Mouse (Mus musculus) B cell, adult 67 days (primary cell): ENCODE results near the gene Atp6v0a2. TPM values are rescaled to one million over a fixed set of nuclear protein-coding genes. Genes with fewer than 3 reads are reported as not detected.

Experiments
- total RNA-seq, 2 experiments: library from RNA; stranded (reverse); gene quantifications; 4 replicates each; pipeline ENCODE4 v1.2.4; 2023

Gene Atp6v0a2
- total RNA-seq, result 10 to 100 TPM; 54.6 to 61.2 TPM

DNA sequence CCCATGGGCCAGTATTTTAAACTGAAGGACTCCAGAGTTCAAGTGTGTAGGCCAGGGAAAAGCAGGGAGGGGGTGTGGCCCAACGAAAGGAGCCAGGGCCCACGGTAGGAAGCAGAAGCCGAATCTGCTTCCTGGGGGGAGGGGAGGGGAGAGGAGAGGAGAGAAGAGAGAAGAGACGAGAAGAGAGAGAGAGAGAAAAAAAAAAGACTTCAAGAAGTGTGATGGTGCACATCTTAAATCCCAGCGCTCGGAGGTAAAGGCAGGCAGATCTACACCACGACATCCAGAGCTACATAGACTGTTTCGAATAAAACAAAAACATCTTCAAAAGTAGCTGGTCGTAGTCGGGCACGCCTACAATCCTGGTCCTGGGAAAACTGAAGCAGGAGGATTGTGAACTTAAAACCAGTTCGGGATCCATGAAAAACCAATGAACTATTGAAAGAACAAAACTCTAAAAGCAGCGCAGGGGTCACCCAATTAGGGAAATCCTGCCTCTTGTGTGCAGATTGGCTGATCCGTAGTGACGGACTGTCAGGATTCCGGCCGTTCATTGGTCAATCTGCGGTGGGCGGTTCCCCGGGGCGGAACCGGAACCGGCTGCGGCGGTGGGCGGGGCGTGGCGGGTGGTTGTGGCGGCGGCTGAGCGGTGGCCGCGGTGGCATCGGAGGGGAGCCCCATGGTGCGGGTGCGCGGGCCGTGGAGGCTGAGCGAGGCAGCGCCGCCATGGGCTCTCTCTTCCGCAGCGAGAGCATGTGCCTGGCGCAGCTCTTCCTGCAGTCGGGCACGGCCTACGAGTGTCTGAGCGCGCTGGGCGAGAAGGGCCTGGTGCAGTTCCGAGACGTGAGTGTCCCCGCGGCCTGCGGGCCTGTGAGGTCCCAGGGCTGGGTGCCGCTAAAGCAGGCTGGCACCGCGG is at the start of gene Atp6v0a2:
TSS of gene Atp6v0a2 (plus strand) at position 129 of the 916 bp plus-strand sequence.

DNA sequence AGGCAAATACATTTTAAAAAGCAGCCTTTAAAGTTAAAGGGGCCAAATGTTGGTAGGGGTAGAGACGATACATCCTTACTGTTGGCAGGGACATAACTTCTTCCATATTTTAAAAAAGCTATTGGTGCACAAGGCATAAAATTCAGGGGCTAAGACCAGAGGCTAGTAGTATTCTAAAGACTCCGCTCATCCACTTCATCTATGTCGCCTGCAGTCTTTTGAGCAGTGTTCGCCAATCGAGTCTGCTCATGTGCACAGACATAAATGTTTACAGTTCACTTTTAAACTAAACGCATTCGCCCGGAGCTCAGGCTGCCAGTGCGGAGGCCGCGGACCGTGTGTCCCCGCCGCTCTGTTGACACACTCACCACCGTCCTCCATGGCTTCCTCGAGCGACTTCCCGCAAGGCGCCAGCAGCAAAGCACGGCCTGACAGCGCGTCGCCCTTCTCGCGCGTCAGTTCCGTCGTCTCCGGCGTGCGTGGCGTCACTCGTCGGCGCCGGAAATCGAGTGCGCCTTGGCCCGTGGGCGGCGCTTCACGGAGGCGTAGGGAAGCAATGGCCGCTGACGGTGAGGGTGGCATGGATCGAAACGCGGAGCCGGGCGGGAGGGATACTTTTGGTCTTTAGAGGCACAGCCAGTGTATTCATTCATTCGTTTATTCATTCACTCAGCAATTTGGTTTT is 49.6 kb upstream of the Atp6v0a2 start, which contains the start of the genes Eif2b1 and Gtf2h3:
TSS of gene Eif2b1 (minus strand) at position 499 of the 685 bp plus-strand sequence.
TSS of gene Gtf2h3 (plus strand) at position 508 of the 685 bp plus-strand sequence.

DNA sequence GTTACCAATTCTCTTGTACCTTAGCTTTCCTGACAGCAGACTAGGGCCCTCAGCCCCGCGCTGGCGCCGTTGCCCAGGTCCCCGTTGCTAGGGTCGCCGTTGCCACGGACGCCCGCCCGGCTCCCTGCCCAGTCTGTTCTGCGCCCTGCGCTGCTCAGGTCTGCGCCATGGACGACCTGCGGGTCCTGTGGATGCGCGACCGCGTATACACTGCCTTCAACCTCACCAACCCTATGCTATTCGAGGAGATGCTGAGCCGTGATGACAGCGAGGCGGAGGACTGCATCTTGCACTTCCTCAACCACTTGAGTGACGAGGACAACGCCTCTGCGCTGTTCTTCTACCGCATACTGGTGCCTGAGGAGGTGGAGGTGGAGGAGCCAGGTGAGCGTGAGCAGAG is 96.6 kb downstream of the Atp6v0a2 start, which contains the start of gene Dnah10:
TSS of gene Dnah10 (plus strand) at position 89 of the 400 bp plus-strand sequence.

Other genes starting within 250 kb of the Atp6v0a2 start
- 100 to 1,000 TPM; 222 to 225 TPM for gene Sbno1, start 202.6 kb upstream of the Atp6v0a2 start, total RNA-seq
- gene Kmt5a, start 188.6 kb upstream of the Atp6v0a2 start, total RNA-seq, result 10 to 100 TPM; 59.4 to 60.1 TPM
- 100 to 1,000 TPM; 130 to 175 TPM for gene Rilpl2, start 150.2 kb upstream of the Atp6v0a2 start, total RNA-seq
- 10 to 100 TPM; 18.8 to 21.7 TPM for gene Snrnp35, start 145.4 kb upstream of the Atp6v0a2 start, total RNA-seq
- 1 to 10 TPM; 2.1 to 2.5 TPM for gene Rilpl1, start 97.2 kb upstream of the Atp6v0a2 start, total RNA-seq
- gene Tmed2, start 87.9 kb upstream of the Atp6v0a2 start, total RNA-seq, result 100 to 1,000 TPM; 103 to 111 TPM
- 10 to 100 TPM; 42.3 to 42.4 TPM for gene Ddx55, start 75.7 kb upstream of the Atp6v0a2 start, total RNA-seq
- 10 to 100 TPM; 31.0 to 31.2 TPM for gene Eif2b1, start 49.4 kb upstream of the Atp6v0a2 start, total RNA-seq
- 10 to 100 TPM; 36.4 to 49.6 TPM for gene Gtf2h3, start 49.4 kb upstream of the Atp6v0a2 start, total RNA-seq
- not detected for gene Dnah10, start 96.5 kb downstream of the Atp6v0a2 start, total RNA-seq
- gene Ccdc92, start 233.8 kb downstream of the Atp6v0a2 start, total RNA-seq, result 1 to 10 TPM; 1.2 to 1.5 TPM
- 10 to 100 TPM; 25.2 to 27.9 TPM for gene Zfp664, start 234.1 kb downstream of the Atp6v0a2 start, total RNA-seq